Mouse (Mus musculus): ENCODE measurements around the gene Camk1d. TPM values are rescaled to one million over a fixed set of nuclear protein-coding genes. Genes with fewer than 3 reads are reported as not detected.

The Camk1d gene
- polyA plus RNA-seq, 1 experiment = 0.28 TPM

DNA sequence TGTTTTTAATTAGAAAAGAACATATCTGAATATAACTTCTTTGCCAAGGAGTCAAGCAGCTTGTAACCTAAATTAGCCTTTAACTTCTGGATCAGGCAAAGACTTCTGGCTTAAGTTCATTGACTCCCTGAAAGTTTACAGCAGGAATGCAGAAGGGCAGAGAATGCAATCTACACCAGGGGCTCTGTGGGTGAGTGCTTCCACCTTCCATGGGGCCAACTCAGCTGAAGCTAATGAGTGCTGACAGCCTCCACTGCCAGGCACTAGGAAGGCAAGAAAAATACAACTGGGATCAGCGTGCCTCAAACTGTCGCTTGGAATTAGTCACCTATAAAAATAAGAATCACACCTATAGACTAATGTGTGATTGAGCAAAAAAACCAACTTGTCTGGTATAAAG, 199.2 kb downstream of the Camk1d start:
- H3K27me3 ChIP-seq (replicated peaks) = no peaks in the 10 kb centered on the region
- peaks cover 22% of the 10 kb centered on the region for H3K9me3 ChIP-seq
- H3K4me3 ChIP-seq (replicated peaks) = no peak overlapping the region
- no peaks in the 10 kb centered on the region for H3K4me1 ChIP-seq
- no peak for TF ChIP-seq GATA1 (IDR thresholded peaks at IDR 0.05; ENCODE audit: borderline replicate concordance, low read length)
- TF ChIP-seq FLI1 (IDR thresholded peaks at IDR 0.05; ENCODE audit: low read length) = no peak
- no peaks in the 10 kb centered on the region for H3K36me3 ChIP-seq (replicated peaks; ENCODE audit: low read length)

GRCm38 (mm10) chr2:5514095-5514494, 200.2 kb downstream of the Camk1d start:
- Histone ChIP-seq H3K27me3 (replicated peaks) (no peaks in the 10 kb centered on the region), H3K9me3 (peaks cover 18% of the 10 kb centered on the region), H3K4me3 (replicated peaks) (no peak overlapping the region), H3K4me1 (no peaks in the 10 kb centered on the region), H3K36me3 (replicated peaks; ENCODE audit: low read length) (no peaks in the 10 kb centered on the region)
- TF ChIP-seq GATA1 (IDR thresholded peaks at IDR 0.05; ENCODE audit: borderline replicate concordance, low read length) (no peak), FLI1 (IDR thresholded peaks at IDR 0.05; ENCODE audit: low read length) (no peak)

- peaks cover 17% of the 10 kb centered on the region for H3K9me3 ChIP-seq
- H3K4me1 ChIP-seq = no peaks in the 10 kb centered on the region
- no peaks in the 10 kb centered on the region for H3K36me3 ChIP-seq (replicated peaks; ENCODE audit: low read length)
- TF ChIP-seq GATA1 (IDR thresholded peaks at IDR 0.05; ENCODE audit: borderline replicate concordance, low read length) = no peak
- no peak for TF ChIP-seq FLI1 (IDR thresholded peaks at IDR 0.05; ENCODE audit: low read length)
- H3K27me3 ChIP-seq (replicated peaks) = no peaks in the 10 kb centered on the region
- no peak overlapping the region for H3K4me3 ChIP-seq (replicated peaks)
These were observed 200.7 kb downstream of the Camk1d start for GRCm38 (mm10) chr2:5513621-5514020.

DNA sequence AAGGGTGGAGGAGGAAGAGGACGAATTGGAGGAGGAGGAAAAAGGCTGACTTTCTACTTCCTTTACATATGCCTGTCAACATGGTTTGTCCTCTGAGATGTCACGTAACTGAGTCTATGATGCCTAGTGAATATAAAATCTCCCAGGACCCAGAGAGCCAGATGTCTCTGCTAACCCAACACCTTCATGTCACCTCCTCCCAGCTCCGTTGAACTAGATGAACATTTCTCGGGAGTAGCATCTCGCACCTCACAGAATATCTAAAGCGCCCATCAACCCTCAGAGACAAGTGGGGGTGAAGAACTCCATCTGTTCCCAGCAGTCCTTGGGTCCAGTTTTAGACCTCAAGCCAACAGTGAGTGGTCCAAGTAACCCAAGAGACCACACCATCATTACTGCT, 204.3 kb downstream of the Camk1d start:
- Histone ChIP-seq H3K4me3 (replicated peaks) (no peak overlapping the region), H3K27me3 (replicated peaks) (no peaks in the 10 kb centered on the region), H3K36me3 (replicated peaks; ENCODE audit: low read length) (no peaks in the 10 kb centered on the region), H3K4me1 (no peaks in the 10 kb centered on the region), H3K9me3 (peaks cover 26% of the 10 kb centered on the region)
- no peak for TF ChIP-seq FLI1 (IDR thresholded peaks at IDR 0.05; ENCODE audit: low read length)
- TF ChIP-seq GATA1 (IDR thresholded peaks at IDR 0.05; ENCODE audit: borderline replicate concordance, low read length) = no peak

DNA sequence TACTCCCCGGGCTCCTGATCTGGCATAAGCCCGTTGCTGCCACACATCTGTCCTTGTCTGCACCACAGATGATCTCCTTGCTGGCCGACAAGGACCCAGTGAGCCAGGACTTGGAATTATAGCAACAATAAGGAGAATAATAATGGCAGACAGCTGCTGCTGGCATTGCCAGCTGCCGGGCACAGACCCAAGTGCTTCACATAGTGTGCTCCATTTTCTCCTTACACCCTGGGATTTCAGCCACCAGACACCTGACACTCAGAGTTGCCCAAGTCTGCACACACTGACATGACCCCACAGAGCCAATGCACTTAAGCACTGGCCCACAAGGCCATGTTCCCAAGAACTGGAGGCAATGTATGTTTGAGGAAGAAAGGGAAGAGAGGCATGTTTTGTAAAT, 214.7 kb downstream of the Camk1d start:
- TF ChIP-seq GATA1 (IDR thresholded peaks at IDR 0.05; ENCODE audit: borderline replicate concordance, low read length) (no peak), FLI1 (IDR thresholded peaks at IDR 0.05; ENCODE audit: low read length) (no peak)
- Histone ChIP-seq H3K36me3 (replicated peaks; ENCODE audit: low read length) (no peaks in the 10 kb centered on the region), H3K27me3 (replicated peaks) (no peaks in the 10 kb centered on the region), H3K4me3 (replicated peaks) (no peak overlapping the region), H3K9me3 (peaks cover 7% of the 10 kb centered on the region; the same call in 1 of the 2 replicates), H3K4me1 (no peaks in the 10 kb centered on the region; the same call in 1 of the 2 replicates)

DNA sequence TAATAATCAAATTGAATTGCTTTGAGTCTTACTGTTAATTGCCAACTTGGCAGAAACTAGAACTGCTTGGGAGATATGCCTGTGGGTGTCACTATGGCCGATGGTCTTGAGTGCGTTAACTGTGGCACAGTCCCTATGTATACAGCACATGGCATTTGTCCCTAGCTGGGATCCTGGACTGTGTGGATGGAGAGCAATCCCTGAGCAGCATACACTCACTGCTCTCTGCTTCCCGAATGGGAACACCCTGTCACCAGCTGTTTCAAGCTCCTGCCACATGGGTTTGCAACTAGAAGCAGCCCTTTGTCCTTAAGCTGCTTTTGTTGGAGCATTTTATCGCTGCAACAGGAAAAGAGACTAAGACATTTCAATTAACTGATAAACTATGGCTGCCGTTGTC, 224.4 kb downstream of the Camk1d start:
- Histone ChIP-seq H3K36me3 (replicated peaks; ENCODE audit: low read length) (no peaks in the 10 kb centered on the region), H3K4me1 (no peaks in the 10 kb centered on the region)
- no peak for TF ChIP-seq GATA1 (IDR thresholded peaks at IDR 0.05; ENCODE audit: borderline replicate concordance, low read length)
- no peak for TF ChIP-seq FLI1 (IDR thresholded peaks at IDR 0.05; ENCODE audit: low read length)

DNA sequence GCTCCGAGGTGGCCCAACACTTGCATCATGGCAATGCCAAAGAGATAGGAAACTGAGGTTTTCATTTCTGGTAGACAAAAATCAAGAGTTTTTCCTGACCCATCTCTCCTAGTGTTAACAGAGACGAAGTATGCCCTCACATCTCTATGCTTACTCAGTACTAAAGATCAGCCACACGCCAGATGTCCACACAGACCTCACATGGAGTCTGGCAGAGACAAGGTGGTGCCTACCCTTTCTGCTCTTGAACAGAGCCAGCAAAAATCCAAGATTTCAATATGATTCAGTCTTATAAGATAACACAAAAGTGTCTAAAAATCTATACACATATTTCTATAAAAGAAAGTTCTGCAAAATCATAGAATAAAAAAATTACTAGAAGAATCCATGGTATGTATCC, 227.0 kb downstream of the Camk1d start:
- Histone ChIP-seq H3K4me1 (no peaks in the 10 kb centered on the region), H3K27me3 (replicated peaks) (no peaks in the 10 kb centered on the region), H3K4me3 (replicated peaks) (no peak overlapping the region), H3K36me3 (replicated peaks; ENCODE audit: low read length) (no peaks in the 10 kb centered on the region), H3K9me3 (peaks cover 11% of the 10 kb centered on the region; the same call in 1 of the 2 replicates)
- TF ChIP-seq FLI1 (IDR thresholded peaks at IDR 0.05; ENCODE audit: low read length) = no peak
- TF ChIP-seq GATA1 (IDR thresholded peaks at IDR 0.05; ENCODE audit: borderline replicate concordance, low read length) = no peak

More for the DNA sequence above, 224.4 kb downstream of the Camk1d start:
- Histone ChIP-seq H3K27me3 (replicated peaks) (no peaks in the 10 kb centered on the region), H3K4me3 (replicated peaks) (no peak overlapping the region), H3K9me3 (peaks cover 11% of the 10 kb centered on the region; the same call in 1 of the 2 replicates)

DNA sequence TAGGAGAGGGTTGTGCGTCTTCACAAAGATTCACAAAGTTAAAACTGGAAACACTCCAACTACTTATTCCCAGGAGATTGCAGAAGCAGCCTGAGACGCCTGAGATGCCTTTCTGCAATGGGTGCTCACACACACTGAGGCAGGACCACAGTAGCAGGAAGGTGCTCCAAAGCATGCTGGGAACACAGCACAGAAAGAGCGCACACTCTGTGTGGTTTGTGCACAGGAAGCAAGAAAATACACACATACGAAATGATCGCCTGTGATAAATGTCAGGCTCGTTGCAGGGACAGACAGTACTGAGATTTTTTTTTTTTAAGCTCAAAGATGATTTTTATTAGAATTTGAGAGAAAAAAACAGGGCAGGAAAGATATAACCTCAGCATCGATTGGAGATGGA, 227.7 kb downstream of the Camk1d start:
- Histone ChIP-seq H3K27me3 (replicated peaks) (no peaks in the 10 kb centered on the region), H3K4me3 (replicated peaks) (no peak overlapping the region), H3K36me3 (replicated peaks; ENCODE audit: low read length) (no peaks in the 10 kb centered on the region), H3K4me1 (no peaks in the 10 kb centered on the region), H3K9me3 (peaks cover 11% of the 10 kb centered on the region; the same call in 1 of the 2 replicates)
- TF ChIP-seq GATA1 (IDR thresholded peaks at IDR 0.05; ENCODE audit: borderline replicate concordance, low read length) (no peak), FLI1 (IDR thresholded peaks at IDR 0.05; ENCODE audit: low read length) (no peak)

GRCm38 (mm10) chr2:5485786-5486185, 228.5 kb downstream of the Camk1d start:
- Histone ChIP-seq H3K4me1 (no peaks in the 10 kb centered on the region), H3K9me3 (peaks cover 11% of the 10 kb centered on the region; the same call in 1 of the 2 replicates), H3K4me3 (replicated peaks) (no peak overlapping the region), H3K27me3 (replicated peaks) (no peaks in the 10 kb centered on the region), H3K36me3 (replicated peaks; ENCODE audit: low read length) (no peaks in the 10 kb centered on the region)
- no peak for TF ChIP-seq GATA1 (IDR thresholded peaks at IDR 0.05; ENCODE audit: borderline replicate concordance, low read length)
- no peak for TF ChIP-seq FLI1 (IDR thresholded peaks at IDR 0.05; ENCODE audit: low read length)

- H3K27me3 ChIP-seq (replicated peaks) = no peaks in the 10 kb centered on the region
- no peak for TF ChIP-seq GATA1 (IDR thresholded peaks at IDR 0.05; ENCODE audit: borderline replicate concordance, low read length)
- TF ChIP-seq FLI1 (IDR thresholded peaks at IDR 0.05; ENCODE audit: low read length) = no peak
- H3K4me1 ChIP-seq = peaks cover 9% of the 10 kb centered on the region
- no peaks in the 10 kb centered on the region for H3K9me3 ChIP-seq
- no peaks in the 10 kb centered on the region for H3K36me3 ChIP-seq (replicated peaks; ENCODE audit: low read length)
- no peak overlapping the region for H3K4me3 ChIP-seq (replicated peaks)
These were observed 234.4 kb downstream of the Camk1d start for GRCm38 (mm10) chr2:5479886-5480285.

- no peaks in the 10 kb centered on the region for H3K27me3 ChIP-seq (replicated peaks)
- TF ChIP-seq GATA1 (IDR thresholded peaks at IDR 0.05; ENCODE audit: borderline replicate concordance, low read length) (no peak), FLI1 (IDR thresholded peaks at IDR 0.05; ENCODE audit: low read length) (no peak)
- H3K4me1 ChIP-seq = peaks cover 9% of the 10 kb centered on the region
- H3K4me3 ChIP-seq (replicated peaks) = no peak overlapping the region
- H3K9me3 ChIP-seq = no peaks in the 10 kb centered on the region
- no peaks in the 10 kb centered on the region for H3K36me3 ChIP-seq (replicated peaks; ENCODE audit: low read length)
These were observed 235.6 kb downstream of the Camk1d start for GRCm38 (mm10) chr2:5478709-5479108.
